Mouse (Mus musculus): ENCODE measurements around the gene Tln2. TPM values are rescaled to one million over a fixed set of nuclear protein-coding genes. Genes with fewer than 3 reads are reported as not detected.

Gene Tln2
- total RNA-seq, 2 experiments from 2014 or later = not detected

GRCm38 (mm10) chr9:67241683-67242082 is 317.8 kb downstream of the Tln2 start:
- no peak for ATAC-seq (replicated peaks; ENCODE audit: low FRiP score, poor library complexity, severe bottlenecking)

DNA sequence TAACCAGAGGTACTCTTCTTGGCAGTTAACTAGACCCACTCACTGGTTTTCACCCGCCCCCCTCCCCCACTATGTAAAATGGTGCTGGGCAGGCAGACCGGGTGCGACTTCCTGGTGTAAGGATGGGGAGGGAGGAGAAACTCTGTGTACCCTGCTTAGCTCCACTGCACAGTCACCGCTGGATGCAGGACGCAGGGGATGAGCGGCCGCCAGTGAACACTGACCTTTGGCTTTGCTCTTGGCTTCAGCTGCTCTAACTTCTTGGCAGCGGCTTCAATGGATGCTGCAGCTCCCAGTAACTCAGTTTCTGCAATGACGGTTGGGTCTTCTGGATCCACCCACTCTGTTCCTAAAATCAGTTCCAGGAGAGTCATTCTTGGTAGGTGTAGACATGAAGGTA is 319.0 kb downstream of the Tln2 start:
- no peak for ATAC-seq (replicated peaks; ENCODE audit: low FRiP score, poor library complexity, severe bottlenecking)

DNA sequence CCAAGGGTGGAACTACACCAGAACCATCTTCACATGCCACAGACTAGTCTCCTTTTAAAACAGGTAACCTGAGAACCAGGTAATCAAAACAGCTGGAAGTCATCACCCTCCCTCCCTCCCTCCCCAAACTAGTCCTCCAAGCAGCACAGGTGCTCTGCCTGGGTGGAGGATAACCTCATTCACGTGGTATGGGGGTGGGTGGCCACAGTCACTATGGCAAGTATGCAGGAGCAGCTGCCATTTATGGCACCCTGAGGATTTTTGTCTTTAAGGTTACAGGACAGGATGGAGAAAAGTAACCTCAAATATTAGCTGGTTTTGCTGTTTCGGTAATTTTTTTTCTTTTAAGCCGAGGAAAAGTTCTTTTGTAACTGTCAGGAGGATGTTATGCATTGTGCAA is 322.5 kb downstream of the Tln2 start:
- ATAC-seq (replicated peaks; ENCODE audit: low FRiP score, poor library complexity, severe bottlenecking) = no peak

- ATAC-seq (replicated peaks; ENCODE audit: low FRiP score, poor library complexity, severe bottlenecking) = no peak
These were observed 323.9 kb downstream of the Tln2 start for GRCm38 (mm10) chr9:67235441-67236217.

DNA sequence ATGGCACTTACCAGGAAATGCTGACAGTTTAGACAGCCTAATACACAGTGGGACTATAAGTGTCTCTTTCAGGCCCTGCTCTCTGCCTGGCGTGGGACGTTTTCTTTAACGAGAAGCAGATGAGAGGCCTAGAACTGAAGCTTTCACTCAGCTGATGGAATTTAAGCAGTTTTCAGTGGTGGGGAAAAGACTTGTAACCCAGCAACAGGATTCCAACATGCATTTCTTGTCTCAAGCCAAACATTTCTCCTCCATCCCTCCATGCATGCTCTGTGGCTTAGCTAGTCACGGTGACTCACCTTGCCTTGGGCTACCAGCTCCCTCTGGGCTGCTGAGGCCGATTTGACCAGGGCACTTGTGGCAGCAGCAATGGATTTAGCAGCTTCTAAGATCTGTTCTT is 330.5 kb downstream of the Tln2 start:
- ATAC-seq (replicated peaks; ENCODE audit: low FRiP score, poor library complexity, severe bottlenecking) = no peak

- no peak for ATAC-seq (replicated peaks; ENCODE audit: low FRiP score, poor library complexity, severe bottlenecking)
These were observed 339.1 kb downstream of the Tln2 start for GRCm38 (mm10) chr9:67220388-67220787.

DNA sequence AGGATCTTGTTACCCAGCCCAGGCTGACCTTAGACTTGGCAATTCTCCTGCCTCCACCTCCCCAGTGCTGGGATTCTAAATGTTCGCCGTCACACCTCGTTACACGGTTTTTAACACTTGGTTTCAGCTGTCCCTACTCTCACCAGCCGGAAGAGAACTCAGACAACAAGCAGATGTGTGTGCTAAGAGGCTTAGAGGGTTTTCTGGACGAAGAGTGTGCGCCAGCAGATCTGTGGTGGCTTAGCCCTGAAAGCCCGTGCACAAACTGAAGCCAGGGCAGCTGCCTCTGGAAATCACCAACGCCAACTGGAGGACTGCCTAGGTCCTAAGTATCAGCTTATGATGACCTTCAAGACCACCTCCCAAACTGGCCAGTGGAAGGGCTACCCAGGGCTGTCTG is 341.5 kb downstream of the Tln2 start:
- ATAC-seq (replicated peaks; ENCODE audit: low FRiP score, poor library complexity, severe bottlenecking) = no peak

- ATAC-seq (replicated peaks; ENCODE audit: low FRiP score, poor library complexity, severe bottlenecking) = no peak
These were observed 345.1 kb downstream of the Tln2 start for GRCm38 (mm10) chr9:67214191-67214985.

GRCm38 (mm10) chr9:67213275-67213674 is 346.2 kb downstream of the Tln2 start:
- ATAC-seq (replicated peaks; ENCODE audit: low FRiP score, poor library complexity, severe bottlenecking) = no peak

DNA sequence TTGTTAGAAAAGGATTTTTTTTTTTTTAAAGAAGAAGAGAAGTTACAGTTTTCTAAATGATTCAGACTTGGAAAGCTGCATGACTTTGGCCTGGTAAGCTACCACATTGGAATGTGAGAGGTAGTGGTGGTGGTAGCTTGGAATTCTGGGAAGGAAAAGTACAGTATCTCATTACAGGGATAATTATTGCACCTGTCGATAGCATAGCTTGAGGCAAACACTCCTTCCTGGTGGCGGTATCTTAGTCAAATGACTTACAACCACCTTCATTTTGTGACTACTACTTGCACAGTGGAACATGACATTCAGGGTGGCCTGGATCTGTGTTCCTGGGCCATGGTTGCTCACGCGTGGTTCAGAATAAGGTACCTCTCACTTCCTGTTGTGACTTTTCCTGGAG is 348.3 kb downstream of the Tln2 start:
- no peak for ATAC-seq (replicated peaks; ENCODE audit: low FRiP score, poor library complexity, severe bottlenecking)

GRCm38 (mm10) chr9:67209451-67209850 is 350.1 kb downstream of the Tln2 start:
- ATAC-seq (replicated peaks; ENCODE audit: low FRiP score, poor library complexity, severe bottlenecking) = no peak

GRCm38 (mm10) chr9:67208420-67208819 is 351.1 kb downstream of the Tln2 start:
- no peak for ATAC-seq (replicated peaks; ENCODE audit: low FRiP score, poor library complexity, severe bottlenecking)

DNA sequence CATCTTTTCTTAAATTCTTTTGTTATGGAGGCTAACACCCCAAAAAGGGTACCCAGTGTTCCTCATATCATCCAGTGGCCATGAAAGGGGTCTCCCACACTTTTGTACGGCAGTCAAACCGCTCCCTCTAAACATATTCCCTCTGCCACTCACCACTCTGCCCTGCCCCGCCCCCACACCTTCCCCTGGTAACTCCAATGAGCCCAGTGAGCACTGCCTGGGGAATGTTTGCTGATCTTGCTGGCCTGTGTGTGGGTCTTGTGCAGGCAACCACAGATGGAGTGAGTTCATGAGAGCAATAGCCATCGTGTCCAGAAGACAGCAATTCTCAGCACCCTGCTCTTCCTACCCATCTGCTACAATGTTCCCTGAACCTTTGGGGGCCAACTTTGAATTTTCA is 354.3 kb downstream of the Tln2 start:
- ATAC-seq (replicated peaks; ENCODE audit: low FRiP score, poor library complexity, severe bottlenecking) = no peak

DNA sequence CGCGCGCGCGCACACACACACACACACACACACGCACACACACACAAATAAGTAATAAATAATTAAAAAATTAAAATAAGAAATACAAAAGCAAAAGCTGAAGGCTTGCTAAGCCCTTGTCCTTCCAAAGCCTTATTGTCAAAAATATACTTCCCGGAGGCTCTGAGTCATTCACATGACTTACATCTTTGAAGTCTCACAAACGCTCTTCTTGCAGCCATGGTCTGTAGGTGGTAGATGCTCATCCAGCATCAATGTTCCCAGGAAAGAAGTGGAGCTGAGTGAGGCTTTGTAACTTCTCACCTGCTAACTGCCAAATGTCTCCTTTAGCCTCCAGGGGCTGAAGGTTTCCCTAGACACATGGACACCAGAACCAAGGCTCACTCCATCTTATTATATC is 362.9 kb downstream of the Tln2 start:
- no peak for ATAC-seq (replicated peaks; ENCODE audit: low FRiP score, poor library complexity, severe bottlenecking)

DNA sequence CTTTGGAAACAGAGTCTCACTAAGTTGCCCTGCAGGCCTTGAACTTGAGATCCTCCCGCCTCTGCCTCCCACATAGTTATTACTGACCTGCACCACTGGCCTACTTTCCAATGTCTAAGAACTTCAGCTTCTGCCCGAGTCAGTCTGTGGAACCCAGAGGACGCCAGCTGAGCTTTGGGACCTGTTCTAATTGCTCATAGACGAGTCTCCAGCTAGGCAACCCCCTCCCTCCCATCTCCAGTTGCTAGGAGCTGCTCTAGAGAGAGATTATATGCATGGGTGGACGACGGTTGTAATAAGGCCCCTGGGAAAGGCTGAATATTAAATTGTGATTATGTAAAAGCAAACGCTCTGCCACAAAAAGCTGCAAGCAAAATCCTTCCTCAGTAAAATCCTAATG is 364.2 kb downstream of the Tln2 start:
- ATAC-seq (replicated peaks; ENCODE audit: low FRiP score, poor library complexity, severe bottlenecking) = no peak

DNA sequence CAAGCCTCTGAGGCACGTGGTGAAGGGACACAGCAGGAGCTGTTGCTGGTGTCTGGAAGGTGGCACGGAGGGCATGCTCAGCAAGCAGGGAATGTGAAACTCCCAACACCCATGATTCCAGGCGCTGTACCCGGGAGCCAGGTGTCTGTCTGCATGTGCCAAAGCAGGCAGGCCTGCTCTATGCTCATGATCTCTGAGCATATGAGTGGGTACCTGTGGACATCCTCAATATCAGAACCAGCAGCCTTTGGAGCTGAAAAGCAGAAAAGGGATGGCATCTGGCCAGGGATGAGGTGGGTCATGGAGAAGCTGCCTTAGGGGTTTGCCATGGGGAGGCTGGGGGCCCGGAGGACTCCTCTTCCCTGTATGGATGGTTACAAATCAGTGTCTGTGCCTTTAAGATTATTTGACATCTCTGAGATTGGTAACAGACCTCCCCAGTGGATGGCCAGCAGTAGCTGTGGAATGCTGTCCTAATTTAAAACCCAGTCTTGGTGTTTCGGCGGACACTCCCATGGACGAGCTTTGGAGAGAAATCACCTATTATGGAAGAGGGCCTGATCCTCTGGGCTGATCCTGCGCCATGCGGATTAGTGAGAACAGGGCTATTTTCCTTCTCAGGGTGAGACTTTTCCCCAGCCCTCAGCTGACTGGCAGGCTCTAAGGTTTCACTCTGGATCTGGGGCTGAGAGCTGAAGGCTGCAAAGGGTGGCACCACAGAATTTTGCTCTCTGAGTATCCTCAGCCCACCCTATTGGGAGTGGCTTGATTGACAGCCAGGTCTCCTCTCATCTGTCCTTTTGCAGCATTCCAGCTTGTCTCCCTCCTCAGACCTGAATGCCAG is 367.8 kb downstream of the Tln2 start:
- no peak for ATAC-seq (replicated peaks; ENCODE audit: low FRiP score, poor library complexity, severe bottlenecking)

DNA sequence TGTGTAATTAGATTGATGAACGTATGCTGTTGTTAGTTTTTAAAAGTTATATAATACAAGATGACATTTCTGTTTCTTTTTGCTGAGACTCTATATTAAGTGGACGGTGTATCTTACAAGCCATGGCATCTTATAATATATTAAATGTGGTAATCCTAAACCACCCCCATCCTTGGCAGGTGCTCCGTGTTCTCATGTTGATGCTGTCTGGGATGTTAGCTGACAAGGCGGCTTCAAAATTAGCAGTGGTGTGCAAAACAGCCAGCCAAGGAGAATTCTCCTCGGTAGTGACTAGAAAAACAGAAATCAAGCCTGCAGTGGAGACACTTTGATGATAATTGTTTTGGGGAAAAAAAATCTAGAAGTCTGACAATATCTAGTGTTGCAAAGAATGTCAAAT is 371.8 kb downstream of the Tln2 start:
- ATAC-seq (replicated peaks; ENCODE audit: low FRiP score, poor library complexity, severe bottlenecking) = no peak

DNA sequence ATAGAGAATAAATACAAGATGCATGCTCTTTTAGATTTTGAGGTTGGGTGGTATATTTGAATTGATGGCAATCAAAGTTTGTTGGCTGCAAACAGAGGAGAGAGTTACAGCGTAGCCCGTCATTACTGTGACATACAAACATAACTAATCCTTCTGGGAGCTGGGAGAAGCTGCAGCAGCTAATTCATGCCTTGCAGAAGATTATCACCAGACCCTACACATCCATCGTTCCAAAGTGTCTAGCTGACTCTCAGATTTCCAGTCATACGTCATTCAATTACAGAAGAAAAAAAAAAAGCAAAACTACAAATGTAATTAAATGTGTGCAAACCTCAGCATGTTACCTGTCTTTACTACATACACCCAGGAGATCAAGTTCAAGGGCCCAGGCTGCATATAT is 372.3 kb downstream of the Tln2 start:
- no peak for ATAC-seq (replicated peaks; ENCODE audit: low FRiP score, poor library complexity, severe bottlenecking)

DNA sequence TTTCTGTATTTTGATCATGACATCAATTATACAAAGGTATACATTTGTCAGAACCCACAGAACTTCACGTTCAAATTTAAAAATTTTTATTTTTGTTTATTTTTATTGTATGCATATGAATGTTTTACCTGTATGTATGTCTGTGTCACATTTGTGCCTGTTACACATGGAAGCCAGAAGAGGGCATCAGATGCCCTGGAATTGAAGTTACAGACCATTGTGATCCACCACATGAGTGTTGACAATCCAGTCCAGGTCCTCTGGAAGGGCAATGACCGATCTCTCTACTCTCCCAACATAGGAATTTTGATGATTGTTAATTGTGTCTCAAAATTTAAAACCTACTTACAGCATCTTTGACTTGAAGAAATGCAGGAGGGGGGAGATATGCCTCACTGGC is 374.9 kb downstream of the Tln2 start:
- ATAC-seq (replicated peaks; ENCODE audit: low FRiP score, poor library complexity, severe bottlenecking) = no peak

- ATAC-seq (replicated peaks; ENCODE audit: low FRiP score, poor library complexity, severe bottlenecking) = no peak
These were observed 376.0 kb downstream of the Tln2 start for GRCm38 (mm10) chr9:67183520-67183919.

All from erythroid progenitor cell, adult 5-6 weeks (primary cell).